Mouse (Mus musculus) spleen, adult 18-20 months (tissue): Measurements from ENCODE around the gene Laptm5.

Experiments
- DNase-seq, 2 experiments: peaks; one replicate each; pipeline ENCODE4 v3.0.0; 2022; ENCODE audit warnings: mixed read lengths in 2 of 2

Laptm5 gene

GRCm38 (mm10) chr4:130921986-130922385, 9.1 kb downstream of the Laptm5 start:
- peak; percentile 40 to 51 for DNase-seq

GRCm38 (mm10) chr4:130926274-130926673, 13.3 kb downstream of the Laptm5 start:
- DNase-seq: no peak

- no peak for DNase-seq
Observed at GRCm38 (mm10) chr4:130927821-130928220, 14.9 kb downstream of the Laptm5 start.

- DNase-seq: no peak
Observed at GRCm38 (mm10) chr4:130942644-130943043, 29.7 kb downstream of the Laptm5 start.

GRCm38 (mm10) chr4:130944112-130944511, 31.2 kb downstream of the Laptm5 start, which contains the start of gene Matn1:
TSS of gene Matn1 (plus strand) at chr4:130944385.
- DNase-seq: no peak

GRCm38 (mm10) chr4:130944779-130945178, 31.9 kb downstream of the Laptm5 start:
- DNase-seq: no peak

- peak in 1 of 2 experiments; percentile 49 for DNase-seq
Observed at GRCm38 (mm10) chr4:130947094-130947647, 34.2 kb downstream of the Laptm5 start.

- no peak for DNase-seq
Observed at GRCm38 (mm10) chr4:130949821-130950384, 37.0 kb downstream of the Laptm5 start.

- DNase-seq: peak in 1 of 2 experiments; percentile 49
Observed at GRCm38 (mm10) chr4:130952531-130952930, 39.6 kb downstream of the Laptm5 start.

GRCm38 (mm10) chr4:130957156-130957555, 44.2 kb downstream of the Laptm5 start:
- no peak for DNase-seq

GRCm38 (mm10) chr4:130958812-130959211, 45.9 kb downstream of the Laptm5 start:
- no peak for DNase-seq

GRCm38 (mm10) chr4:130959678-130960077, 46.8 kb downstream of the Laptm5 start:
- DNase-seq: no peak

- DNase-seq: peak; percentile 54 to 85
Observed at GRCm38 (mm10) chr4:130960118-130960734, 47.3 kb downstream of the Laptm5 start.

GRCm38 (mm10) chr4:130971278-130971677, 58.4 kb downstream of the Laptm5 start:
- DNase-seq: no peak

GRCm38 (mm10) chr4:130972421-130972829, 59.5 kb downstream of the Laptm5 start:
- no peak for DNase-seq

- DNase-seq: no peak
Observed at GRCm38 (mm10) chr4:130973332-130974263, 60.7 kb downstream of the Laptm5 start.

GRCm38 (mm10) chr4:130978981-130979380, 66.1 kb downstream of the Laptm5 start:
- no peak for DNase-seq

- DNase-seq: no peak
Observed at GRCm38 (mm10) chr4:130984416-130985182, 71.7 kb downstream of the Laptm5 start.
